Mouse (Mus musculus): ENCODE measurements around the gene Immp2l.

Gene Immp2l

GRCm38 (mm10) chr12:41949841-41950241 lies 926.0 kb downstream of the Immp2l start:
- DNase-seq (ENCODE audit: extremely low read depth, low read depth, low spot score) = no peak

- no peak for DNase-seq (ENCODE audit: extremely low read depth, low read depth, low spot score)
These were observed 926.8 kb downstream of the Immp2l start for GRCm38 (mm10) chr12:41950726-41951125.

GRCm38 (mm10) chr12:41961038-41961437 lies 937.1 kb downstream of the Immp2l start:
- DNase-seq (ENCODE audit: extremely low read depth, low read depth, low spot score) = no peak

- no peak for DNase-seq (ENCODE audit: extremely low read depth, low read depth, low spot score)
These were observed 967.5 kb downstream of the Immp2l start for GRCm38 (mm10) chr12:41991408-41991807.
